ENCODE assay signal across 27 mouse cellular contexts in the genomic region with DNA sequence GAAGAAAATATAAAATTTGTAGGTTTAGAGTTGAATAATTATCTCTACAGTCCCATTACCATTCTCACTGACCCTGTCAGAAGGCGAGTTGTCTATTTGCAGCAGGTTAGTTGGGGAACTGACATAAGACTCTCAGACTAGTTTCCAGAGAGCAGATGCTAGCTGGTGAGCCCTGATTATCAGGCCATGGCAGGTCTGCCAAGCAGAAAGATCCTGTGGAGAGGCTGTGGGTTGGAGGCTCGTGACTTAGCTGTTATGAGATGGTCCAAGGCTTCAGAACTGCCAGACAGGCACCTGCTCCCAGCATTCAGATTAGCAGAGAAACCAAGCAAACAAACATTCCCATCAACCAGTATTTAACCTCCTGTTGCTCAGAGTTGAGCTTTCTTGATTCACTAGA. TPM values are rescaled to one million over a fixed set of nuclear protein-coding genes. Genes with fewer than 3 reads are reported as not detected.
"Had no signal": no experiment of that assay in that cellular context is flagged by ENCODE, and none has a peak within 500 bp of the region (broad histone marks: within the 10 kb centered on the region; RNA-seq: fewer than 3 reads in every experiment).

No protein-coding gene starts in this region.

- H3K36me3 ChIP-seq: heart, embryonic 10.5 days; heart, embryonic 13.5 days; heart, embryonic 15.5 days; limb, embryonic 10.5 days; limb, embryonic 12.5 days; liver, embryonic 13.5 days; liver, embryonic 15.5 days had no signal

- H3K4me2 ChIP-seq: heart, embryonic 13.5 days; heart, embryonic 15.5 days; hindbrain, embryonic 14.5 days; limb, embryonic 12.5 days; liver, embryonic 11.5 days; liver, embryonic 13.5 days; liver, embryonic 15.5 days had no signal

- ATAC-seq: hindbrain, embryonic 16.5 days; intestine, postnatal 0 days had no signal

- H3K27me3 ChIP-seq: heart, embryonic 13.5 days; heart, embryonic 15.5 days; liver, embryonic 13.5 days; liver, embryonic 15.5 days had no signal

- H3K9ac ChIP-seq: heart, embryonic 13.5 days; heart, embryonic 15.5 days; hindbrain, embryonic 14.5 days; limb, embryonic 12.5 days; liver, embryonic 13.5 days; liver, embryonic 15.5 days had no signal

- H3K9me3 ChIP-seq: heart, embryonic 10.5 days; heart, embryonic 13.5 days; heart, embryonic 15.5 days; limb, embryonic 10.5 days; limb, embryonic 12.5 days; liver, embryonic 13.5 days; liver, embryonic 15.5 days had no signal

- DNase-seq: gastrocnemius, adult 2 months; gastrocnemius, postnatal 10 days; gastrocnemius, postnatal 25 days; heart, adult 18-20 months; heart, postnatal 14 days; heart, postnatal 36 days; kidney, adult 18-20 months; kidney, adult 8-10 months; kidney, postnatal 10 days; kidney, postnatal 25 days; kidney, postnatal 4 days; liver; liver, embryonic 13.5 days had no signal

- H3K4me1 ChIP-seq: heart, embryonic 10.5 days; heart, embryonic 13.5 days; heart, embryonic 15.5 days; limb, embryonic 10.5 days; limb, embryonic 12.5 days; liver, embryonic 13.5 days; liver, embryonic 15.5 days had no signal

- H3K27ac ChIP-seq: gastrocnemius, adult 2 months; heart, embryonic 10.5 days; heart, embryonic 13.5 days; heart, embryonic 15.5 days; hindbrain, embryonic 14.5 days; layer of hippocampus, adult 2 months; left cerebral cortex, adult 2 months; limb, embryonic 10.5 days; limb, embryonic 12.5 days; liver, embryonic 13.5 days; liver, embryonic 15.5 days had no signal

- H3K4me3 ChIP-seq: gastrocnemius, adult 2 months; heart, embryonic 10.5 days; heart, embryonic 13.5 days; heart, embryonic 15.5 days; layer of hippocampus, adult 2 months; left cerebral cortex, adult 2 months; limb, embryonic 10.5 days; limb, embryonic 12.5 days; liver, embryonic 13.5 days; liver, embryonic 15.5 days had no signal

RNA-seq across cellular contexts. Expression of gene Pcdh19, which starts 21.8 kb away (rescaled TPM):
- total RNA-seq: granulocyte monocyte progenitor cell, adult 5-6 weeks; hematopoietic stem cell, adult 5-6 weeks had no signal
